Mouse (Mus musculus) thymus, adult 2 months (tissue): ENCODE data around the gene 1110008L16Rik.

Source experiments
- CTCF ChIP-seq: fragments of 200-500 bp; IDR thresholded peaks from 2 replicates; pipeline ENCODE4 v1.5.1; 2012; ENCODE audit warnings: mild to moderate bottlenecking, control low read depth, low read length, moderate library complexity, borderline replicate concordance; ENCODE audit not compliant: control insufficient read depth, poor library complexity, insufficient read depth; ENCODE audit errors: extremely low read depth
- POLR2A ChIP-seq: fragments of 200-500 bp; IDR thresholded peaks from 2 replicates; pipeline ENCODE4 v1.6.1; 2012; ENCODE audit warnings: mild to moderate bottlenecking, low read length, control low read depth, moderate library complexity; ENCODE audit not compliant: control insufficient read depth, poor library complexity, insufficient read depth; ENCODE audit errors: extremely low read depth

GRCm38 (mm10) chr12:55313901-55314300, 14.5 kb downstream of the 1110008L16Rik start:
- no peak for TF ChIP-seq CTCF
- no peak for TF ChIP-seq POLR2A
